Mouse (Mus musculus): ENCODE results near the gene Ofd1. TPM values are rescaled to one million over a fixed set of nuclear protein-coding genes. Genes with fewer than 3 reads are reported as not detected.

Ofd1 gene
- total RNA-seq, 1 experiment from 2014 or later = 18.9 TPM

DNA sequence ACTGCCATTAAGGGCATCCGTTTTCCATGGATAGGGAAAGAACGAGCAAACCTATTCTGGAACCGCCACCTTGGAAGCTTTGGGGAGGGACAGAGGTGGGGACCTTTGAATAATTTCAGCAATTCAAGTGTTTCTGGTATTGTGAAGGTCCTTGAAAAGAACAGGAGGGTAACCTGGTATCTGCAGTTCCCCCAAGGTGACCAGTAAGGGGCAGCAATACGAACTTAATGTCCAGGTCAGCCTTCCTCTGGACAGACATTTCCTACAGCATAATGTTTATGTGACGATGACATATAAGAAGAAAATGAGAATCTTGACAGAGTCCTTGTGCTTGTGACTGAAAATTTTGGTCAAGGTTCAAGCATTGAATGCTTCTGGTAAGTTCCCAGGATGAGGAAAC is 61.9 kb downstream of the Ofd1 start:
- no peak for ATAC-seq (replicated peaks in 1 of 2; ENCODE audit: insufficient read depth in 1 of 2, low FRiP score in 2 of 2, low TSS enrichment in 1 of 2, low read depth in 1 of 2, poor library complexity in 2 of 2, severe bottlenecking in 2 of 2)

DNA sequence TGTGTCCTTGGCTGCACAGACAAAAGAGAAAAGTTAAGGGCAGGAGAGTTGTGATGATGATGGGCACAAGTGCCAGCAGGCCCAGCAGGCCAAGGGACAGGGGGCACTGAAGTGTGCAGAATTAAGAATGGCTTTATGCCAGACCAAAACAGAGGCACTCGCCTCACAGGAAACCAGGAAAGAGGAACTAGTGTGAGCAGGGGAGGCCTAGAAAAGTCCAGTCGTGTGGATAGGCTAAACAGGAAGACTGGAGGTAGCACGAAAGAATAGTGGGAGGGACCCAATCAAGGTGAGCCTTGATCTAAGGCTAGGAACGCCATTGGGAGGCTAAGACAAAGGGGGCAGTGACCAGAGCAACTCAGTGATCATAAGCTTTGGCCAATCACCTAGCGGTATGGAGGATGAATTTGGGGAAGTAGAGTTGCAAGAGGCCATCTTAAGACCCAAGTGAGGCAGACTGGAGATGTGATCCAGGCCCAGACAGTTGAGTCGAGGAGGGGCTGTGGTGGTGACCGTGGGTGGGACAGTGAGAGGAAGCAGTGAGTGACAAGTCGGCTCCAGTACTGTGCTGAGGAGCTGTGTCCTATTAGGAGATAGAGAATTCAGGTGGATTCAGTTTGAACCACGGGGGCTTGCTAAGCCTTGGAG is 63.7 kb downstream of the Ofd1 start:
- ATAC-seq (replicated peaks in 1 of 2; ENCODE audit: insufficient read depth in 1 of 2, low FRiP score in 2 of 2, low TSS enrichment in 1 of 2, low read depth in 1 of 2, poor library complexity in 2 of 2, severe bottlenecking in 2 of 2) = peak; percentile 95

DNA sequence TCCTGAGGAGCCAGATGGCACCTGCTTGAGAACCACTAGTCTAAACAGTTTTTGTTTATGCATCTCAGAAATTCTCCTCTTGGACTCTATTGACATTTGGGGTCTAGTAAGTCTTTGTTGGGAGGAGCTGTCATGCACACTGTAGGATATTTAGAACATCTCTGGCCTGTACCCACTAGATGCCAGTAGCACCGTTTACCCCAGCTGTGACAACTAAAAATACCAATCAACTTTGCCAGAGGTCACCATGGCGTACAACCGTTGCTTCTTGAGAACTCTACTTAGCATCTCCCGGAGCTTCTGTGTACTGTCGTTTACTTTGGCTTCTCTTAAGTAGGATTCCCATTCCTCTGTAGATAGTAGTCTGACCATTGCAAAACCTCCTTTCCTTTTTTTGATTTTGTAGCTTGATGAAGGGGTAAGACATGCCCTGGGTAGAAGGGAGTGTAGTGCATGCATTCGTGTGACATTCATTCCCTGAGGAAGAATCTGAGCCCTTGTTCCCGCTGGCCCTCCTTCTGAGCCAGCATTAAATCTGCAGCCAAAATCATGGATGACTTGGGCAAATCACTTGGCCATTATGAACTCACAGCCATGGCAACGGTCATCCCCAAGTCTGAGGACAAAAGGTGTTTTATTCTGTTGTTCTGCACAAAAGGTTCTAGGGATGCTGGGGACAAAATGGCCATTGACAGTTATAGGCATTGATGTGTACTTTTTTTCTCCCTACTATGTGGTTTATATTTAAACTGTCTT is 74.9 kb downstream of the Ofd1 start:
- ATAC-seq (replicated peaks in 1 of 2; ENCODE audit: insufficient read depth in 1 of 2, low FRiP score in 2 of 2, low TSS enrichment in 1 of 2, low read depth in 1 of 2, poor library complexity in 2 of 2, severe bottlenecking in 2 of 2) = no peak

DNA sequence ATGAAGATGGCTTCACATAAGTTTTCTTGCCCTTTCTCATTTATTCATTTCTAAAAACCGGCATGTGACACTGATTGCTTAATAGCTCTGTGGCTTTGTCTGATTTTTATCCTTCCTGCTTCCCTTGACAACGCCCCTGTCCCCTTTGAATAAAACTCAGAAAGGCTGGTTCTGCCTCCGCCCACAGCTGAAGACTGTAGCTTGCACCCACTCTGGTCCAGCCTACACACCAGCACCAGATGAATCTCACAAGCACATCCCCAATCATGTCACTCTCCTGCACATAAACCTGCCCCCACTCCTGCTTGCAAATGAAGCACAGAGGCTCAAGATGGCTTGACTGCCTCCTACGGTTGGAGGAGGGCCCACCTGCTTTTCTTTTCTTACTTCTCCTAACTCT is 80.0 kb downstream of the Ofd1 start:
- no peak for ATAC-seq (replicated peaks in 1 of 2; ENCODE audit: insufficient read depth in 1 of 2, low FRiP score in 2 of 2, low TSS enrichment in 1 of 2, low read depth in 1 of 2, poor library complexity in 2 of 2, severe bottlenecking in 2 of 2)

DNA sequence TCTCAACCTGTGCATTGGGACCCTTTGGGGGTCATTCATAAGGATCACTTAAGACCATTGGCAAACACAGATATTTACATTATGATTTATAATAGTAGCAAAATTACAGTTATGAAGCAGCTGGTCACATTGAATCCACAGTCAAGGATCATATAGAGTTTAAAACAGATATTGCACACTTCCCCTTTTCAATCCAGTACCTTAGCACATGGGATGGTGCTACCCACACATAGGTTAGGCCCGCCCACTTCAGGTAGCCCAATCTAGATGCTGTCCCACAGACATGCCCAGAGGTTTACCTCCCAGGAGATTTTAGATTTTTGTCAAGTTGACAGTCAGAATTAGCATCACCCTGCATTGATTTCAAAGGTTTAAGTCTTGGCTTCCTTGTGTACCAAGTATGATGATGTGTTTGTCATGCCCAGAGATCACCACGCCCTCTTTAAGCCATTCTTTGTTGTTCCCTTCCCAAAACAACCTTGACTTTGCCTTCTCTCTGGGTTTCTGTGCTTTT is 80.5 kb downstream of the Ofd1 start:
- no peak for ATAC-seq (replicated peaks in 1 of 2; ENCODE audit: insufficient read depth in 1 of 2, low FRiP score in 2 of 2, low TSS enrichment in 1 of 2, low read depth in 1 of 2, poor library complexity in 2 of 2, severe bottlenecking in 2 of 2)

DNA sequence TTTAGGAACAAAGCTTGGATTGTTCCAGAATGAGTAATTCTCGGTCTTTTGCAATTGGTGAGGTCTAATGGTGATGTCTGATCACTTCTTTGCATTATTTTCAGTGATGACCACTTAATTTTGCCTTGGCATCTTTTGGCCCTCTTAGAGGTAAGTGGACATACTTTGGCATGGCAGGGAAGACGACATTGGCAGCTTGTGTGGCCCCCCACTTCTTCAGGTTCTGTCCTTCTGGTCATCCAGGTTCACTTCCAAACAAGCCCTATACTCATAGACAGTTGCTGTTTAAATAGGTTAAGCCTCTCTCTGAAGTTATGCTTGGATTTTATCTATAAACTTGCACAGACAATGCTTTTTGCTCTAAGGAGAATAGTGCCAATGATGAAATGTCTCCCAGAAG is 81.5 kb downstream of the Ofd1 start:
- ATAC-seq (replicated peaks in 1 of 2; ENCODE audit: insufficient read depth in 1 of 2, low FRiP score in 2 of 2, low TSS enrichment in 1 of 2, low read depth in 1 of 2, poor library complexity in 2 of 2, severe bottlenecking in 2 of 2) = no peak

DNA sequence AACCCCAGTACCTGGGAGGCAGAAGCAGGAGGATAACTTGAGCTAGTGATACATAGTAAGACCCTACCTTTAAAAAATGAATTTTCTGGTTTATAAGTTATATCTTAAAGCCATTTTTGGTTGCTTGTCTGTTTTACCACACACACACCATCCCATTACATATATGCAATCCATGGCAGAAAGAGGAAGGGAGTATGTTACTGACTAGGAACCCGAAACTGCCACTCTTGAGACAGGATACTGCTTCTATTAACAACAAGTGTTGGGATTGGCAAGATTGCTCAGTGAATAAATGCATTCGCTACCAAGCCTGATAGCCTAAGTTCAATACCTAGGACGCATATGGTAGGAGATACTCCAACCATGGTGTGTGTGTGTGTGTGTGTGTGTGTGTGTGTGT is 84.2 kb downstream of the Ofd1 start:
- ATAC-seq (replicated peaks in 1 of 2; ENCODE audit: insufficient read depth in 1 of 2, low FRiP score in 2 of 2, low TSS enrichment in 1 of 2, low read depth in 1 of 2, poor library complexity in 2 of 2, severe bottlenecking in 2 of 2) = no peak

DNA sequence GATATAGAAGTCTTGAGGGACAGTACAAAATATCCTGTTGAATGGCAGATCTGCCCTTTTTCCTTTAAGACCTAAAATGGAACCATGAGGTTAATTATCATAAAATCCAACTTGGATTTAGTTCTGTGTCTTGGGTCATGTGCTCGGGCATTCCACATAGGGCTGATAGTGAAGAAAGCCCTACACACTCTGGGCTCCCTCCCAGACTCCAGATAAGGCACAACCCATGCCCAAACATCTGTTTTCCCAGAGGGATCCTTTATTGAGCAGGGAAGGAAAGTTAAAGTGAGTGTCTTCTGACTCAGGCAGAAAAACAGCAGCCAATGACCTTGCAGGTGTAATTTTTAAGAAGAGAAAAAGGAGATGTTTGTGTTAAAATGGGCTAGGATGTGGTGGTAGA is 85.6 kb downstream of the Ofd1 start:
- ATAC-seq (replicated peaks in 1 of 2; ENCODE audit: insufficient read depth in 1 of 2, low FRiP score in 2 of 2, low TSS enrichment in 1 of 2, low read depth in 1 of 2, poor library complexity in 2 of 2, severe bottlenecking in 2 of 2) = no peak

DNA sequence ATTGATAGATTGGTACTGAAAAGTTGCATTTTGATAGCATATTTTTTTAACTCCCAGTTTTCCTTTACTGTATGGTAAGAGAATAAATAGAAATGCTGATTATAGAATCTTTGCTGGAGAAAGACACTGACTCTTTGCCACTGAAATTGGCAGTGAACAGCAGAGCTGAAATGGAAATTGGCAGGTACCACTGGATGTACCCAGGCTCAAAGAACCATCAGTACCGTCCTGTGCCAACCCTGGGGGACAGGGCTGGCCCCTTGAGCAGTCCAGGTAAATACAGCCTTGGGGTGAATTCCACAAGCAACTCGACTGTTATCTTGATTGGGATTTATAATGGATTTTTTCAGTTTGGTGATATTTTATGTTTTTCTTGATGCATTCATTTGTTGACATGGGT is 87.1 kb downstream of the Ofd1 start:
- no peak for ATAC-seq (replicated peaks in 1 of 2; ENCODE audit: insufficient read depth in 1 of 2, low FRiP score in 2 of 2, low TSS enrichment in 1 of 2, low read depth in 1 of 2, poor library complexity in 2 of 2, severe bottlenecking in 2 of 2)

DNA sequence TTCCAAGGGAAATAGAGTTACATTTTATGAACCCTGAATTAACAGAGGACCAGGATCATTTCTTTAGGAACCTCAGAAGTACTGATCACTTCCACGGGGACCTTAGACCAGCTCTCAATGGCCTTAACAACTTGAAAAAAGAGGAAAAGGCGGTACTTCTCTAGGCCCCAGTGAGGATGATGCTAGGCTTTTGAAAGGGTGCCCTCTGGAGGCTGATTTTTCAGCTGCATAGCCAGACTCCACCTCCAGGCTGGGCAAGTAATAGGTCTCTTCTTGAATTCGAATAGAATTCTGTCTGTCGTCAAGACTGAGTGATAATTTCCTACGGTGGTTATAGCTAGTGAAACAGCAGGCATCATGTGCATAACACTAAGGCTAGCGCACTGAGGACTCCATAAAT is 88.7 kb downstream of the Ofd1 start:
- peak; percentile 87 to 89 for ATAC-seq (replicated peaks in 1 of 2; ENCODE audit: insufficient read depth in 1 of 2, low FRiP score in 2 of 2, low TSS enrichment in 1 of 2, low read depth in 1 of 2, poor library complexity in 2 of 2, severe bottlenecking in 2 of 2)

DNA sequence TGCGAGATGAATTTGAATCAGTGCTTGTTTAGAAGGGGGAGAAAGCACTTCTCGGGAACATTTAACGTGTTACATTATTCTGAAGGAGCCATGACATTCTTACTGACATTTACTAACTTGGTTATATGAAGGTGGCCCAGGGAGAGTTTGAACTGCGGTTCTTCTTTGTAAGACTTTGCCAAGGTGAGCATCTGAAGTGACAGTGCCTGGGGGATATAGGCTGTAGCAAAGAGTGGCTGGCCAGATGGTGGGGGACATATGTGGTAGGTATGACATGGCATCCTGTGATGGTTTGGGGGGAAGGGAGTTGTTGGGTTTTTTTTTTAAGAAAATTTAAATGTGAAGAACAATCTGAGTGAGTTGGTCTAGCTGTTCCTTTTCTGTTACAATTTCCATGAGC is 91.9 kb downstream of the Ofd1 start:
- ATAC-seq (replicated peaks in 1 of 2; ENCODE audit: insufficient read depth in 1 of 2, low FRiP score in 2 of 2, low TSS enrichment in 1 of 2, low read depth in 1 of 2, poor library complexity in 2 of 2, severe bottlenecking in 2 of 2) = no peak

DNA sequence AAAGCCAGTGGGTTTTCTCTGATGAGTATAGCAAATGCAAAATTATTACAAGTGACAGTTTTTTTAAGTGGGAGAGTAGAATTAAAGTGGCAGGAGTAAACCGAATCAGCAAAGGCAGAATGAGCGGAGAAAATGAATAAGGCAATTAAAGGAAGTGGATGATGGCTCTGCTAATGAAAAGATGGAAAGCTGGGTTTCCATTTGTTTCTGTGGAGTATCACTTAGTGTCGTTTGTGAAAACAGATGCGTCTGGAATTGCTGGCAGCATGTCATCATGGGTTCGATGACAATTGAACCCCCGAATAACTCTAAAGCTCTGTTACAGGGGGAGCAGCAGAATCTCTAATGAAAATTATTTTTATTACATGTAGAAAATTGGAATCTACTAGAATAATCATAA is 92.4 kb downstream of the Ofd1 start:
- ATAC-seq (replicated peaks in 1 of 2; ENCODE audit: insufficient read depth in 1 of 2, low FRiP score in 2 of 2, low TSS enrichment in 1 of 2, low read depth in 1 of 2, poor library complexity in 2 of 2, severe bottlenecking in 2 of 2) = no peak

DNA sequence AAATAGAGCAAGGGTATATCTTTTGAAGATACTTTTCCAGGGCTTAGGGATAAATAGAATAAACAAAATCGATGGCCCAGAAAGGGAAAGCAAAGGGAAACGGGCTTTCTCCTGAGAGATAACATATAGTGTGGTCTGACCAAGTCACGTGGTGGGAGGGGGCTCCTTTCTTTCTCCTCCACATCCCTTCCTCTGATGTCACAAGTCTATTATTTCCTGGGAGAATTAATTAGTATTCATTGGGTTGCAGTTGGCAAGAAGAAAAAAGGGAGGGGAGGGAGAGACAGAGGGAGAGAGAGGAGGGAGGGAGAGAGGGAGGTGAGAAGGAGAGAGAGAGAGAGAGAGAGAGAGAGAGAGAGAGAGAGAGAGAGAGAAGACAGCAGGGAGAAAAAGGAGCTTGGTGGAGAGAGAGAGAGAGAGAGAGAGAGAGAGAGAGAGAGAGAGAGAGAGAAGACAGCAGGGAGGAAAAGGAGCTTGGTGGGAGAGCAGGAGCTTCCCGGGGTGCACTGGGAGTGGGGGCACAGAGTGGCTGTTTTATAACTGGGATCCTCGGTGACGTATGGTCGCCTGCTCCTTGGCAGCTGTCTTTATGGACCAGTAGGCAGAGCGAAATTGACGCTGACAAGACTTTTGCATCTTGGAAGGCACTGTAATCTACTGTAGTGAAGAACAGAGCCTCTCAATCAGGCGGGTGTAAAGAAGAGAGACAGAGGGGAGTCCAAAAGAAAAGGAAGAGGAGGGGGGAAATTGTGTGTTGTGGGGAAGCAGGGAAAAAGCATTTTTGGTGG is 96.1 kb downstream of the Ofd1 start:
- ATAC-seq (replicated peaks in 1 of 2; ENCODE audit: insufficient read depth in 1 of 2, low FRiP score in 2 of 2, low TSS enrichment in 1 of 2, low read depth in 1 of 2, poor library complexity in 2 of 2, severe bottlenecking in 2 of 2) = no peak

DNA sequence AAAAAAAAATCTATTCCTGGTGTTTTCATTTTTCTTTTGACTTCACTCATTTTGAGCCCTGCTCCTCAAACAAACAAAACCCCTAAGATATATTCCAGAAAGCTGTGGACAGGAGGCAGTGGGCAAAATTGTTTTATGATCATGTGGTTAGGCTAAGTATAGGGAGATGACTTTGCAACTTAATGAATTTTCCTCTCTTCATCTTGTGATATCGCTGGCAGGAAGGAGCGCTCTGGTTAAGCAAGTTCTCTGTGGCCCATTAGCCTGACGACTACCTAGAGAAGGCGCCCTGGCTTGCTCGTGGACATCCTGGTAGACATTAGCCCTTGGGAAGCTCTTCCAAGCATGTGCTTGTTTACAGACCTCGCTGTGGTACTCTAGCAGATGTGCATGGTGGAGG is 98.7 kb downstream of the Ofd1 start:
- peak; percentile 53 to 80; a peak in 3 of 4 replicates for ATAC-seq (replicated peaks in 1 of 2; ENCODE audit: insufficient read depth in 1 of 2, low FRiP score in 2 of 2, low TSS enrichment in 1 of 2, low read depth in 1 of 2, poor library complexity in 2 of 2, severe bottlenecking in 2 of 2)

Other genes starting within 250 kb of the Ofd1 start
- 0.88 and 1.1 TPM in 2 replicates for gene Gpm6b, start 201.8 kb downstream of the Ofd1 start, total RNA-seq (2017)
- 10.4 and 14.6 TPM in 2 replicates for gene Trappc2, start 130 bp downstream of the Ofd1 start, total RNA-seq (2017)
- gene Rab9, start 39.2 kb upstream of the Ofd1 start, total RNA-seq (2017) = 47.3 and 84.6 TPM in 2 replicates
- 8.0 and 9.5 TPM in 2 replicates for gene Tceanc, start 77.9 kb upstream of the Ofd1 start, total RNA-seq (2017)
- not detected in 2 replicates for gene Egfl6, start 145.0 kb upstream of the Ofd1 start, total RNA-seq (2017)

Measured in hematopoietic stem cell, adult 5-6 weeks (primary cell).